Mouse (Mus musculus): ENCODE results near the gene Usp11. TPM values are rescaled to one million over a fixed set of nuclear protein-coding genes. Genes with fewer than 3 reads are reported as not detected.
"Not testable (repeated sequence)": the region's sequence is repeated elsewhere in the genome, so short reads cannot be mapped to it uniquely, and the experiment has no call there.

The Usp11 gene
- 100 to 1,000 TPM; 109 to 123 TPM for total RNA-seq (2021)
- long read RNA-seq, experiment 1, transcript Usp11-201 (21 exons, 3,467 nt), result major isoform, 148 of 186 reads
- long read RNA-seq, experiment 1, partial matches to known transcripts, result 19 of 186 reads
- long read RNA-seq, experiment 1, other reads (novel, unspliced or antisense), result 19 of 186 reads
- long read RNA-seq, experiment 2, transcript Usp11-201 (21 exons, 3,467 nt), result major isoform, 78 of 98 reads
- long read RNA-seq, experiment 2, partial matches to known transcripts, result 15 of 98 reads
- long read RNA-seq, experiment 2, other reads (novel, unspliced or antisense), result 5 of 98 reads

- DNase-seq (ENCODE audit: low spot score in 2 of 2), result peak; percentile 9 to 36
These were observed at the start of gene Usp11 for GRCm38 (mm10) chrX:20703741-20704290. TSS of gene Usp11 (plus strand) at chrX:20703906.

- no peak for DNase-seq (ENCODE audit: low spot score in 2 of 2)
These were observed 46.1 kb upstream of the Usp11 start for GRCm38 (mm10) chrX:20657593-20657992.

GRCm38 (mm10) chrX:20658026-20658652 is 45.6 kb upstream of the Usp11 start, which contains the start of gene Uba1:
TSS of gene Uba1 (plus strand) at chrX:20658326.
- DNase-seq (ENCODE audit: low spot score in 2 of 2), result peak; percentile 81 to 82

- no peak for DNase-seq (ENCODE audit: low spot score in 2 of 2)
These were observed 44.8 kb upstream of the Usp11 start for GRCm38 (mm10) chrX:20658891-20659406.

GRCm38 (mm10) chrX:20662317-20662715 is 41.4 kb upstream of the Usp11 start:
- DNase-seq (ENCODE audit: low spot score in 2 of 2), result no peak

- DNase-seq (ENCODE audit: low spot score in 2 of 2), result peak; percentile 73 to 74
These were observed 40.8 kb upstream of the Usp11 start for GRCm38 (mm10) chrX:20662716-20663443.

GRCm38 (mm10) chrX:20663444-20663790 is 40.3 kb upstream of the Usp11 start:
- peak in 1 of 2 experiments; percentile 5 for DNase-seq (ENCODE audit: low spot score in 2 of 2)

- peak; percentile 75 to 81 for DNase-seq (ENCODE audit: low spot score in 2 of 2)
These were observed 16.1 kb upstream of the Usp11 start, which contains the start of gene Cdk16 for GRCm38 (mm10) chrX:20687519-20688067. TSS of gene Cdk16 (plus strand) at chrX:20687954.

- peak; percentile 71 to 80 for DNase-seq (ENCODE audit: low spot score in 2 of 2)
These were observed 15.6 kb upstream of the Usp11 start for GRCm38 (mm10) chrX:20688068-20688547.

GRCm38 (mm10) chrX:20688615-20689014 is 15.1 kb upstream of the Usp11 start:
- peak; percentile 15 to 16 for DNase-seq (ENCODE audit: low spot score in 2 of 2)

GRCm38 (mm10) chrX:20691566-20691965 is 12.1 kb upstream of the Usp11 start:
- DNase-seq (ENCODE audit: low spot score in 2 of 2), result no peak

- no peak for DNase-seq (ENCODE audit: low spot score in 2 of 2)
These were observed 11.1 kb upstream of the Usp11 start for GRCm38 (mm10) chrX:20692616-20693015.

GRCm38 (mm10) chrX:20695842-20696241 is 7.9 kb upstream of the Usp11 start:
- DNase-seq (ENCODE audit: low spot score in 2 of 2), result no peak

GRCm38 (mm10) chrX:20704295-20705082 is 783 bp downstream of the Usp11 start:
- peak; percentile 63 to 77 for DNase-seq (ENCODE audit: low spot score in 2 of 2)

GRCm38 (mm10) chrX:20705083-20705402 is 1.3 kb downstream of the Usp11 start:
- no peak for DNase-seq (ENCODE audit: low spot score in 2 of 2)

GRCm38 (mm10) chrX:20728681-20729080 is 25.0 kb downstream of the Usp11 start:
- DNase-seq (ENCODE audit: low spot score in 2 of 2), result no peak

GRCm38 (mm10) chrX:20730048-20730447 is 26.3 kb downstream of the Usp11 start:
- not testable (repeated sequence) for DNase-seq (ENCODE audit: low spot score in 2 of 2)

- DNase-seq (ENCODE audit: low spot score in 2 of 2), result peak; percentile 3 to 4
These were observed 32.8 kb downstream of the Usp11 start for GRCm38 (mm10) chrX:20736479-20736878.

- no peak for DNase-seq (ENCODE audit: low spot score in 2 of 2)
These were observed 45.1 kb downstream of the Usp11 start for GRCm38 (mm10) chrX:20748829-20749228.

GRCm38 (mm10) chrX:20761201-20761600 is 57.5 kb downstream of the Usp11 start:
- DNase-seq (ENCODE audit: low spot score in 2 of 2), result no peak

Data from left cerebral cortex, adult 18-20 months (tissue).